Mouse (Mus musculus) lung, adult 2 months (tissue): ENCODE data around the gene Med27.

ENCODE experiments used
- CTCF ChIP-seq: fragments of 200-500 bp; IDR thresholded peaks from 2 replicates; pipeline ENCODE4 v1.5.1; 2011; ENCODE audit warnings: mild to moderate bottlenecking, low read length, control low read depth; ENCODE audit not compliant: insufficient read depth
- POLR2A ChIP-seq: fragments of 200-500 bp; IDR thresholded peaks from 2 replicates; pipeline ENCODE4 v1.6.1; 2011; ENCODE audit warnings: low read depth, mild to moderate bottlenecking, control low read depth, low read length, borderline replicate concordance; ENCODE audit errors: extremely low read depth

GRCm38 (mm10) chr2:29476702-29477101 lies 130.1 kb downstream of the Med27 start:
- no peak for TF ChIP-seq POLR2A
- TF ChIP-seq CTCF: no peak
